Mouse (Mus musculus) right cerebral cortex, adult 2 months (tissue): ENCODE measurements around the gene Tekt2.

Experiments used
- DNase-seq, 2 experiments: peaks; one replicate each; pipeline ENCODE4 v3.0.0; 2021 to 2022; ENCODE audit warnings: low spot score in 2 of 2

The Tekt2 gene

GRCm38 (mm10) chr4:126325281-126325861 is at the start of gene Tekt2:
Gene Tekt2, minus strand, starts transcription at chr4:126325688.
- no peak for DNase-seq

DNA sequence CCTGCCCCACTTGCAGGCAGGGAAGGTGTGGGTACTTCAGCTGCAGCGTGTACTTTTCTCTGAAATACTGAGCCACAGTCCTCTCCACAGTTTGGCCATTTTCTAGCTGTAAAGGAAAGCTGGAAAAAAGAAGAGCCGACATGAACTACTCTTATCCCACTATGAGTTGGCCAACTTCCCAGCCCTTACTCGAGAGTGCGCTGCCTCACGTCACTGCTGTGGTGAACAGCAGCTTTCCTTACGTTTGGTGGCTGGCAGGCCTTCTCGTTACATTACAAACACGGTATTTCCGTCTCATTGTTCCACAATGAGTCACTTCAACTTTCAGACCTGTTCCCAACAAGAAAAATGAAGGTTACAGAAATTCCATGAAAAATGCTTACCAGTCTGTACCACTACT is 46.0 kb upstream of the Tekt2 start:
- peak; percentile 5 to 17 for DNase-seq

GRCm38 (mm10) chr4:126360069-126360468 is 34.6 kb upstream of the Tekt2 start:
- no peak for DNase-seq

DNA sequence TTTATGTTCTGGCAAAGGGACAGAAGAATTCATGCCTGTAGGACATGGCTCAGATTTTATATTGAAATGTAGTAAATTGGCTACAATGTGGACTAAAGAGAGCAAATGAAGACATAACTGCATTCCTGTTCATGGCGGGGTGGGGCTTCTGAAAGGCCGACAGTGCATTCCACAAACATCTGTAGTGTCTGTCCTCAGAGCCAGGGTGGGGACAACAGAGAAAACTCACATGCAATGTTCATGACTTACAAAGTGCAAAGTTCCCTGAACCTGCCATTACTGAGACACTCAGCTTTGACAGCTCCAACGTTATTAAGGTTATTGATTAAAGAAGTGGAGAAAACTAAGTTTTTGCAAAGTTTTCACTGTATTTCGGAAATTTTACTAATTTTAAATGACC is 18.0 kb upstream of the Tekt2 start:
- no peak for DNase-seq

DNA sequence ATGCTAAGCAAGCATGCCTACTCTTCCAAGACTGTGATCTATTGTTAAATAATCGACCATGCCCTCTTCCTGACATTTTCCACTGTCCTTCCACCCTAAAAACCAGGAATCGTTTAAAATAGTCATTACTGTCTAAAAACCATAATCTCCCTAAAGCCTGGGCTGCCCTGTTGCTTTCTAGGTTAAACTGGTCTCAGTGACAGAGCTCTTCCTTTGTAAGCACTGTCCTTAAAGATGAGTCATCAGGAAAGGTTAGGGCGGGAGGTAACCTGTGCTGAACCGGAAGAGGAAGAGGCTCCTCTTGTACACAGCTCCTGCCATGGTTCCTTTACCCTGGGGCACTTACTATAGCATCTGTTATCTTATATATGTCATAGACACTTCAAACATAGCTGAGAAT is 14.0 kb upstream of the Tekt2 start:
- DNase-seq, result no peak

DNA sequence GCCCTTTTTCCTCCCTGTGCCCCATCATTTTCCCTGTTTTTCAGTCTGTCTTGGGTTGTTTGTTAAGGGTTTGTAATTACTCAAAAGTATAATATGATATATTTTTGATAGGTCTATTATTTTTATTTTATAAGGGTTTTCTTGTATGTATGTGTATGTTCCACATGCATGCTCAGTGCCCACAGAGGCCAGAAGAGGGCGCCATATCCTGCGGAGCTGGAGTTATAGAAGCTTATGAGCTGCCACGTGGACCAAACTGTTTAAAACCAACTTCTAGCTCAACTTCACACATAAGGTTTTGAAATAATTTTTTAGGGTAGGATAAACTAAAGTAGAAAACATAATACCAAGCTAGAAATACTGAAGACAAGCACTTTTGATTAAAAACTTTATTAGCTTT is 6.9 kb upstream of the Tekt2 start:
- no peak for DNase-seq

GRCm38 (mm10) chr4:126331751-126332150 is 6.3 kb upstream of the Tekt2 start:
- no peak for DNase-seq

GRCm38 (mm10) chr4:126330295-126330694 is 4.8 kb upstream of the Tekt2 start:
- DNase-seq, result no peak

GRCm38 (mm10) chr4:126326036-126326435 is 548 bp upstream of the Tekt2 start:
- DNase-seq, result no peak

DNA sequence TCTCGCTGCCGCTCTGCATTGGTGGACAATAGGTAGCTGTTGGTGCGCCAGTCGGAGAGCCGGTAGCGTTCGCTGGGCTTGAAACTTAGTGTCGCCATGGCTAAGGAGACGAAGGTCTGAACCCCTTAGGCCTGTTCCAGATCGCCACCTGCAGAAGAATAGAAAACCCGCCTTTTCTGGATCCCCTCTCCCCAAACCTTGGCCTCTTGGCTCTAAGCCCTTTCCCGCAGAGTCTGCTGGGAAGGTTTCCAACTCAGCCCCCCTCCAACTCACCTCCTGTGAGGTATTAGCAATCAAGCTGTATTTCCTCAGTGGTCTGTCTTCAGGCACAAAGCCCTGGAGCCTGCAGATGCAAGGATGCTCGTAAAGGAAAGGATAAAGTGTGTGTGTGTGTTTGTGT is 627 bp downstream of the Tekt2 start:
- no peak for DNase-seq

- no peak for DNase-seq
Observed at GRCm38 (mm10) chr4:126322646-126323045, 2.8 kb downstream of the Tekt2 start.

DNA sequence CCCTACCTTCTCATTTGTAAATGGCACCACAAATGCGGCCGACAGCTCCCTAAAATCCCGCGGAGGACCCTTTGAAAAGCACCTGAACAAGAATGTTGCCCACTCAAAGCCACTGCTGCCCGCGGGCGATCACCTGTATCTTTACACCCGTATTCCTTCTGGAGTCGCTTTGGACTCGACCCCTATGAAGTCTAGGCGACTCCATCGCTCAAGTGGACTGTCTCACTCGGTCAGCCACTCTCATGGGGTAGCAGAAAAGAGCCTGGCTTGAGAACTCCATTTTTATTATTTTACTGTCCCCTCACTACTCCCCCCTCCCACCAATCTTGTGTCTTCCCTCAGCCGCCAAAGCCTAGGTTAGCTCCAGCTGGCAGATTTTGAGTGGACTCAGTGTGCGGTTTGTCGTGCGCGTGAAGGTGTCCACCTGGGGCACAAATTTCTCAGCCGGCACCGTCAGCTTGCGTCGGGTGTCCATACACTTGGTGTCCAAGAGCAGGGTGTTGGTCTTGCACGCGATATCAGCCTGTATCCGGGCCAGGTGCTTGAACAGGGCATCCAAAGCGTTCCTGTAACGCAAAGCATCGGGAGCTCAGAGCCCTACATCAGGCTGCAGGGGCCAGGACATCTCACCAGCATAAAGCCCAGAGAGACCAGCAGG is 3.5 kb downstream of the Tekt2 start:
- no peak for DNase-seq

DNA sequence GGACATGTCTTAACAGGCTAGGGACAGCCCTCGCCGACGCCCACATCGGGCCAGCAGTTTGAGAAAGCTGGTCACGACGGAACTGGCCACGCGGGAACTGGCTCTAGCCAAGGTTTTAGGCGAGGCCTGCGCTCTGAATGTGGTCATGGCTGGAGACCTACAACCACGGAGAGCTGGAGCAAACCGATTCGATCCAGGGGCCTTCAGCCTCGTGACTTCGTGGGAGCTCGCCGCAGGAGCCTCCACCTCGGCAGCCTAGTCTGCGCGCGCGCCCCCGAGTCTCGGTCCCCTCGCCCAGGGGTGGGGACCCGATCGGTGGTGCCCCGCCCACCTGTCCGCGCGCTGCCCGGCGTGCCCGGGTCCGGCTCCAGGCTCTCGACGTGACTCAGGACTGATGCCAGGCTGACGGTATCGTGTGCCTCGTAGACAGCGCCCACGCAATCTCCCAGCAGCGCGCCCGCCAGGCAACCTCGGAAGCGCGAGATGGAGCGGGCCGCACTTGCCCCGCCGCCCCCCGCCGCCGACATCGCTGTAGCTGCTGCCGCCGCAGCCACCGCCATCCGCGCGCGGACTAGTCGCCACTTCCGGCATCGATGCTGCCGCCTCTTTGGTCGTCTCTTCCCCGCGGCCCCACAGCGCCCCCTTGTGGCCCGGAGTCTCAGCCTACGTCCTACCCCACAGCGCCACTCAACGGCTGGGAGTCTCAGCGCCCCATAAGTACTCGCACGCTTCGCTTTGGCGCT is 4.2 kb downstream of the Tekt2 start, which contains the start of gene Adprhl2:
TSS of gene Adprhl2 (minus strand) at position 593 of the 743 bp plus-strand sequence.
- peak; percentile 98 to 99 for DNase-seq

GRCm38 (mm10) chr4:126319806-126320205 is 5.7 kb downstream of the Tekt2 start:
- no peak for DNase-seq

GRCm38 (mm10) chr4:126316443-126317040 is 8.9 kb downstream of the Tekt2 start:
- no peak for DNase-seq

- DNase-seq, result no peak
Observed at GRCm38 (mm10) chr4:126315931-126316330, 9.6 kb downstream of the Tekt2 start.

- DNase-seq, result no peak
Observed at GRCm38 (mm10) chr4:126314393-126314792, 11.1 kb downstream of the Tekt2 start.

DNA sequence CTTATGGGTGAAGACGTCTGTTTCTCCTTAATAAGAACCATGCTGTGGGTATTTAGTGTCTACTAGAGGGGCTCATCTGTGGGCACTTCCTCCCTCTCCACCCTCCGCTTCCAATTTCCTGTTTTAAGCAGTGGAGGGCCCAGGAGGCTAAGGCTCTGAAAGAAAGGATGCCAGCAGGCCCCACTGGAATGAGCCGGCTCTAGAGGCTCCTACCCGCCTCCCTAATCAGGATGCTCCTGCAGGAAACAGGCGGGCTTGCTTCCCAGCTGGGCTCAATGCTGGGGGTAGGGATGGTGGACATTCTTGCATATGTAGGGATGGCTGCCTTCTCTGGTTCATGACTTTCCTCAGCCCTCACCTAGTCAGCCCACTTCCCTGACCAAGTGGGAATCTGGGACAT is 12.3 kb downstream of the Tekt2 start:
- no peak for DNase-seq

DNA sequence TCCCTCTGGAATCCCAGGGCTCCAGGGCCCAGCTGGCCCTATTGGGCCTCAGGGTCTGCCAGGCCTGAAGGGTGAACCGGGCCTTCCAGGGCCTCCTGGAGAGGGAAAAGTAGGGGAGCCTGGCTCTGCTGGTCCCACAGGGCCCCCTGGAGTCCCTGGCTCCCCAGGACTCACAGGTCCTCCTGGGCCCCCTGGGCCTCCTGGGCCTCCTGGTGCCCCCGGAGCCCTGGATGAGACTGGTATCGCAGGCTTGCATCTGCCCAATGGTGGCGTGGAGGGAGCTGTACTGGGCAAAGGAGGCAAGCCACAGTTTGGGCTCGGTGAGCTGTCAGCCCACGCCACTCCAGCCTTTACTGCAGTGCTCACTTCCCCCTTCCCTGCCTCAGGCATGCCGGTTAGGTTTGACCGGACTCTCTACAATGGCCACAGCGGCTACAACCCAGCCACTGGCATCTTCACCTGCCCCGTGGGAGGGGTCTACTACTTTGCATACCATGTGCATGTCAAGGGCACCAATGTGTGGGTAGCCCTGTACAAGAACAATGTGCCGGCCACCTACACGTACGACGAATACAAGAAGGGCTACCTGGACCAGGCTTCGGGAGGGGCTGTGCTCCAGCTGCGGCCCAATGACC is 13.8 kb downstream of the Tekt2 start:
- DNase-seq, result no peak

DNA sequence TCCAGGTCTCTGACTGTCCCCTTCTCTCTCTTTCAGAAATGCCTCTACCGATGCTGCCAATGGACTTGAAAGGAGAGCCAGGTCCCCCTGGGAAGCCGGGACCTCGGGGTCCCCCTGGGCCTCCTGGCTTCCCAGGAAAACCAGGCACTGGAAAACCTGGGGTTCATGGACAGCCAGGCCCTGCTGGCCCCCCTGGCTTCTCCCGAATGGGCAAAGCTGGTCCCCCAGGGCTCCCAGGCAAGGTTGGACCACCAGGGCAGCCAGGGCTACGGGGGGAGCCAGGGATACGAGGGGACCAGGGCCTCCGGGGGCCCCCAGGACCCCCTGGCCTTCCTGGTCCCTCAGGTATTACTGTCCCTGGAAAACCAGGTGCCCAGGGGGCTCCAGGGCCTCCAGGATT is 15.1 kb downstream of the Tekt2 start:
- DNase-seq, result no peak

DNA sequence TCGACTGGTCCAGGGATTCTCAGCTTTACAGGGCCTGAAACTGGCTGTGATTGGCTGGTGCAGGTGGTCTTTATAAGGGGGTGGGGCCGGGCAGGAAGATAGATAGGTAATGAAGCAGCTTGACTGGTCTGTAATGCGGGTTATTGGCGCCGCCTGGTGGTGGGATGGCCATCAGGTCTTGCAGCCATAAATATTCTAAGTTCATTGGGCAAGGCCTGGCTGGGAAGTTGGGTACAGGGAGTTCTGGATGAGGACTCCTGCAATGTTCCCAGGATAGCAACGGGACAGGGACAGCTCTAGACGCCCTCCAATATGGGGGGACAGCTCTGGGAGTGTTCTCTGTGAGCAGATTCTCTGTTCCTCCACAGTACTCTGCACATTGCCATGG is 15.6 kb downstream of the Tekt2 start:
- peak; percentile 89 to 91 for DNase-seq
